Mouse (Mus musculus) heart, postnatal 10 days (tissue): ENCODE data around the gene Oas1f. TPM values are rescaled to one million over a fixed set of nuclear protein-coding genes. Genes with fewer than 3 reads are reported as not detected.
"Not testable (repeated sequence)": the region's sequence is repeated elsewhere in the genome, so short reads cannot be mapped to it uniquely, and the experiment has no call there.

ENCODE experiments used
- DNase-seq, 2 experiments: peaks; one replicate each; pipeline ENCODE4 v3.0.0; 2021
- intact Hi-C: fragments of 180-260 bp; cut with DNase I; formaldehyde crosslinking; loops from one replicate; pipeline ENCODE4 v1.15.1; 2025
- total RNA-seq, 2 experiments: library from RNA; stranded (reverse); gene quantifications; 2 replicates each; pipeline ENCODE4 v1.2.3; 2021

Oas1f gene
- total RNA-seq, 2 experiments from 2014 or later, result not detected

DNA sequence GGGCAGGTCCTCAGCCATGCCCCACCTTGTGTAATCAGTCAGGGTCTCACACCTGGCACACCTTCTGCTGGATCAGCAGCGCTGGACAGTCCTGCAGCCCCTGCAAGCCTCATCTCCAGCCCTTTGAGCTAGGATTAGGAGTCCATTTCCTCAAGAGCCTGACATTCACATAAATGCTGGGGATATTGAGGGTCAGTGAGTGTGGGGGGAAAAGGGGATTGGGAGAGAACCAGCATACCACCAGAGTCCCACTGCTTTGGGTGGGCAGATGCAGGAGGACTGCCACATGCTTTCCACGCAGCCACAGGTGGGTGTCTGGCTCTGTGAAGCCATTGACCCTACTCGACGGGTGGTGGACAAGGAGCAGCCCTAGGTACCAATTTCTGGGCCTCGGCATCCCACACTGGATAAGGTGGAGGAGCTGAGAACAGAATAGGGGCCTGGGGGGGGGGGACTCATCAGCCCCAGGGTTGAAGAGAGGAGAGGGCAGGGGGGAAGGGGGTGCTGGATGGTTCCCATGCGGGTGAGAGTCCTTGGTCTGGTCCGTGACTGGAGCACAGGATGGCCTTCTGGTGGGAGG is 22.4 kb downstream of the Oas1f start:
- intact Hi-C loops, result no loop called here

DNA sequence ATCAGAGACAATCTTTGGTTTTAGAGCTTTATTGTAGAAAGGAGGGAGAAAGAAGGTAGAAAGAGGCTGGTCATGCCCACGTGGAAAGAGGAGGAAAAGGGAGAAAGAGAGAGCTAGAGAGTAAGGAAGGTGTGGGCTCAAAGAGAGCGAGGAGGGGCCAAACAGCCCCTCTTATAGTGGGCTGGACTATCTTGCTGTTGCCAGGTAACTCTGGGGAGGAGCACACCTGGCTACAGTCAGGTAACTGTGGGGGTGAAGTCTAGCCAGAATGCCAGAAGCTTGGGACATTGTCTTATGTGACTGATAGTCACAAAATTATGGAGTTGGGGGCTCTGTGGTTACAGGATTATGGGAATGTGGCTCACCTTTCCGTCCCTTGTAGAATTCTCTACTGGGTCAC is 22.9 kb downstream of the Oas1f start:
- intact Hi-C loops, result no loop called here
- DNase-seq, result no peak

More for the DNA sequence above, 22.4 kb downstream of the Oas1f start:
- no peak for DNase-seq

DNA sequence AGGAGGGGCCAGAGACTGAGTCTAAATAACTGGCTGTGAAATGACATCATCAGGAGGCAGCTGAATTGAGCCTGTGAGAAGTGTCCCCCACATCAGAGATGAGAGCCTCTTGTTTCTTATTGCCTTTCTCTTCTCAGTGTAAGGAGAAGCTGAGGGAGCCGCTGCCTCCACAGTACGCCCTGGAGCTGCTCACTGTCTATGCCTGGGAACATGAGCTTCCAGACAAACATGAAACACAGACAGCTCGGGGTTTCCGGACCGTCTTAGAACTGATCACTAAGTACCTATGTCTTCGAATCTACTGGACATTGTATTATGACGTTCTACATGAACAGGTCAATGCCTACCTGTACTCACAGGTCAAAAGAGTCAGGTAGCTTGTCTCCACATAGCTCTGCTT is 23.6 kb downstream of the Oas1f start:
- intact Hi-C loops, result no loop called here

DNA sequence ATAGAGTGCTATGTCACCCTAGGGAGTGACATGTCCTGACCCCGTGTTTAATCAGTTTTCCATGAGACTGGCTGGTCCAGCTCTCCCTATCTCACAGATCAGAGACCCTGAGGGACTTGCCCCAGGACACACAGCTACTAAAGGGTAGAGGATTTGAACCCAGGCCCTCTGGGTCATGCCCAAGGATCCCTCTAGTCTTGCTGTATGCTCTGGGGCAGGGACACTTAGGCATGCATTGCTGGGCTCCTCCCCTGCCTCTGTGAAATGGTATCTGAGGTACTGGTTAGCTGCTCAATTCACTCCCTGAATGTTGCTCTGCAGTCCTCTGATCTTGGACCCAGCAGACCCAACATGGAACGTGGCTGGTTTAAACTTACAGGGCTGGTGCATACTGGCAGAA is 24.3 kb downstream of the Oas1f start:
- no peak for DNase-seq
- intact Hi-C loops, result no loop called here

More for the DNA sequence above, 23.6 kb downstream of the Oas1f start:
- no peak for DNase-seq

DNA sequence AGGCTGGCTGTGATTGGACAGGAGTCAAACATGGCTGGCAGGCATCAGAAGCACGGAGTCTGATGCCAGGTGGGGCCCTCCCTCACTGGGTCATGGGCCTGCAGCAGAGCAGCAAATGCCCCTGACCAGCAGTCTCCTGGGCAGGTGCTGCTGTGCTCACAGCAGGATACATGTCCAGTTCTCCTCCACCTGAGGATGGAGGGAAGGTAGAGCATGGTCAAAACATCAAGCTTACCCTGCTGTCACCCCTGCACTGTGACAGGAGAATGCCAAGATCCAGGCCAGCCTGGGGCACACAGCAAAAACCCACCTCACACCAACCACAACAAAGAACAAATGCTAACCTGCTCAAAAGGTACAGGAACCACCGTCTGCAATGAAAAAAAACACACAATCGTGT is 29.7 kb downstream of the Oas1f start:
- DNase-seq, intact Hi-C loops: not testable (repeated sequence)

DNA sequence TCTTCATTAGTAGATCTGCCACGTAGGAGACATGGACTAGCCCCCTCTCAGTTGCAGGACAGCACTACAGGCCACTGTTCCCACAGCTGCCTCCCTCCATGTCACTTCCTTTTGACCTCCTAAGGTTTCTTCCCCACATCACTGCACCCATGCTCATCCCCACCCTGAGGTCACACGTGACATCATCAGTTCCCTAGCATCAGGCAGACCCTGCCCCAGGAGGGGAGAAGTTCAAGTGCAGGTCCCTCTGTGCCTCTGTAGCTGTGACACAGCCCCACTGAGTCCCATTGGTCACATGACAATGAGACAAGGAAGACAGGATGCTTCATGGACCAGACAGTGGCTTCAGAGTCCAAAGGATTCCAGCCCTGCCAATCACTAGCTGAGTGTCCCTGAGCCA is 30.2 kb downstream of the Oas1f start:
- intact Hi-C loops, DNase-seq: not testable (repeated sequence)

DNA sequence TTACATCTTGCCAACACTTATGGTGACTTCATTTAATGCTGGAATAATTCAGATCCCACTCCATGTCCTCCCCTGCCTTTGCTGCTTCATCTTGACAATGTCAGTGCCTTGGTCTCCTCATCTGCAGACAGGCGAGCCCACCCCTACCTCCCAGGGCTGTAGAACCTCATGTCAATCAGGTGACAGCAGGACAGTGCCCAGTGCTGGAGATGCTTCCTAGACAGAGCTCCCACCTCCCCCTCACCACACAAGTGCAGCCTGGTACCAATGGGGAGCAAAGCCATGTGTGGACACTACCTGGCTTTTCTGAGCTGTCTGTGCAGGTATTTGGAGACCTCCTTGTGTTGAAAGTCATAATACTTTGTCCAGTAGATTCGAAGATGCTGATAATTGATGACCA is 31.6 kb downstream of the Oas1f start:
- DNase-seq, result not testable (repeated sequence)
- intact Hi-C loops, result loop anchor here (1.0 kb wide), 1 partner anchor 19 kb away; no protein-coding TSS in a partner anchor

DNA sequence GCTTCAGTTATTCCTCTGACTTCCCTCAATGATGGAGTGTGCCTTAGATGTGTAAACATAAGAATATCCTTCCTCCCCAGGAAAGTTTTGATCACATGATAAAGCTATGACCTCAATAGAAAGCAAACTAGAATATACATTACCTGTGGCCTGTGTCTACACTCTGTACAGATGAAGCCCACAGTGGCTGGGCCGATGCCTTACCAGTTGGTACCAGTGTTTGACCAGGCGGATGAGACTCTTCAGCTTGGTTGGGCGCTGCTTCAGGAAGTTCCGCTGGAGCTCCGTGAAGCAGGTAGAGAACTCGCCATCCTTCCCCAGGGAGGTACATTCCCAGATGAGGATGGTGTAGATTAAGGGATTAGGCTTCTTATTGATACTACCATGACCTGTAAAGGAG is 34.5 kb downstream of the Oas1f start:
- intact Hi-C loops, DNase-seq: not testable (repeated sequence)

DNA sequence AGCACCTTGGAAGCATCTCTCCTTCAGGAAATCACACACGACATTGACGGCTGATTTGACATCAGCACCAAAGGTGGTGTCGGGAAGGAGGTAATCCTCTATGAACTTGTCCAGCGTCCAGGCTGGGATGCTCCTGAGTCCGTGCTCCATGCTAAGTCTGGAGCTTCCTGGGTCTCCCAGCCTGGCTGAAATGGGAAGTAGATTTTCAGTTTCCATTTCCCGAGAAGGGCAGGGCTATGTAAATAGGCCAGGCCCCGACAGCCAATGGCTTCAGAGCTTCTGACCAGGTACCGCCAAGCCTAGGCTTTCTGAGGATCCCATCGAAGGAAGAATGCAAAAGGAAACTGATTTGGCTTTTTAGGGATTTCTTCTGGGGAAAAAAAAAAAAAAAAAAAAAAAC is 40.2 kb downstream of the Oas1f start, which contains the start of gene Oas1g:
Gene Oas1g, minus strand, starts transcription at position 201 of the 400 bp plus-strand sequence.
- DNase-seq, intact Hi-C loops: not testable (repeated sequence)

DNA sequence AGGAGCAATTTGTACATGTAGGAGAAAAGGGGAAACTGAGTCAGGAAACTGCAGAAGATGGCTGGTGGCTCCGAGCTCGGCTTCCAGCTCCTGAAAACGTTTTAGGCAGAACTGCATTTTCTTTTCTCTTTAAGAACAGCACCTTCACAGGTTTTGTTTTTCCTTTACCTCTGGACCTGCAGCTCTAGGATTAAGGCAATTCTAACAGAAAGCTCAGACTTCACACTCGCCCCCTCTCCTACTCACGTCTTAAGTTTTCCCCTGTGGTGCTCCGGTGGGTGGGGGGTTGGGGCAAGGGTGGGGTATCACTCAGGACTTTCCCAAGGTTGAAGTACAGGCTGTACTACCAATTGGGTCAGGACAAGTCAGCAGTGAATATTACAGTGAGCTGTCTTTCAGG is 40.7 kb downstream of the Oas1f start:
- intact Hi-C loops, result loop anchor here (2.0 kb wide), 1 partner anchor 15 kb away; no protein-coding TSS in a partner anchor
- DNase-seq, result no peak

DNA sequence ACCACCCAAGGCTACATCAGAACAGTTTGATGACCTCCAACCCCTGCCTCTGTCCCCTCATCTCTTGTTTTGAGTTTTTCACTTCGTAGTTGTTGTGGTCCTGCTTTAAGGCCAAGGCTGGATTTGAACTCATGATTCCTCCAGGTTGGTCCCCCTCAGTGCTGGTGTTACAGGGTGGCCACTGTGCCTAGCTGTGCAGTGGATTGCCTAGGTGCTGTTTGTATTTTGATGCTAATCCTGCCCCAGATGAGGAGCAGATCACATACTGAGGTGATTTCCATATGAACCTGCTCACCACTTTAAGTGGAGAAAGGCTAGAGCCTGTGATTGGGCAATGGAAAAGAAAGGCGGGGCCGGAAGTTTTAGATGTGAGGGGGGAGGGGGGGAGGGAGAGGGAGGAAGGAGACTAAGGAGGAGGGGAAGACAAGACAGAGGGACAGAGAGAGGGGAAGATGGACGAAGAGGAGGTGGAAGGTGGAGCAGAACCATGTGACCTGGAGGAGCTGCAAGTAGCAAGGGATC is 41.2 kb downstream of the Oas1f start:
- intact Hi-C loops, result loop anchor here (2.0 kb wide), 1 partner anchor 14 kb away; no protein-coding TSS in a partner anchor
- not testable (repeated sequence) for DNase-seq

DNA sequence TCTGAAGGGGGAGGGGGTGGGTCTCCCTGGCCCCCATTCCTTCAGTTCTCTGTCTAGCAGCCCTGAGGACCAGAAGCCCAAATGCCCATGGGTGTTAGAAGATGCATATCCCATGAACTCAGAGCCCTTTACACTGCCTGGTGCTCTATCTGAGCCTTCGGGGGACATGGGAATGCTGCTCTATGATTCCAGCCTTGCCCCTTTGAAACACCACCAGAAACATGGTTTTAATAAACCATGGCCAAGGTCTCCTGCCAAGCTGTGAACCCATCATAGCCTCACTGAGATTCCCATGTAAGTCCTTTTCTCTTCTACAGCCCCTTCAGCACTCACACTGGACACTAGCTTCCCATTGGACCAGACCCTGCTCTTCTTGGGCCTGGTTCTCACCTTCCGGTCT is 42.9 kb downstream of the Oas1f start:
- intact Hi-C loops, result no loop called here
- DNase-seq, result no peak

DNA sequence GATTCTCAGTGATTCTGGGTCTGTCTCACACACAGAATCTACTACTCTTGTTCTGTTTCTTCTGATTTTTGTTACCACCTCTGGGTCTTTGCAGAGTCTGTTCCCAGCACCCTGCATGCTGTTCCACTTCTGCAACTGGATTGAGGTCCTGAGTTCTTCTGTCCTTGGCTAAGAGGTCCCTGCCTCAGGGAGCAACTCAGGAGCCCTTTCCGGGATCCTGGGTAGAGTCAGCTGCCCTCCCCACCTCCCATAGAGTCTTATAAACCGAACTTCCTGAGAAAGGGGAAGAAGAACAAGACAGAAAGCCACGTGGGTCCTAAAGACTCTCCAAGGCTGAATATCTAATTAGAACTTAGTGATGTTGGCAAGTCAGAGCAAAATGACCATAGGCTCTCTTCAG is 43.8 kb downstream of the Oas1f start:
- intact Hi-C loops, result no loop called here
- no peak for DNase-seq

DNA sequence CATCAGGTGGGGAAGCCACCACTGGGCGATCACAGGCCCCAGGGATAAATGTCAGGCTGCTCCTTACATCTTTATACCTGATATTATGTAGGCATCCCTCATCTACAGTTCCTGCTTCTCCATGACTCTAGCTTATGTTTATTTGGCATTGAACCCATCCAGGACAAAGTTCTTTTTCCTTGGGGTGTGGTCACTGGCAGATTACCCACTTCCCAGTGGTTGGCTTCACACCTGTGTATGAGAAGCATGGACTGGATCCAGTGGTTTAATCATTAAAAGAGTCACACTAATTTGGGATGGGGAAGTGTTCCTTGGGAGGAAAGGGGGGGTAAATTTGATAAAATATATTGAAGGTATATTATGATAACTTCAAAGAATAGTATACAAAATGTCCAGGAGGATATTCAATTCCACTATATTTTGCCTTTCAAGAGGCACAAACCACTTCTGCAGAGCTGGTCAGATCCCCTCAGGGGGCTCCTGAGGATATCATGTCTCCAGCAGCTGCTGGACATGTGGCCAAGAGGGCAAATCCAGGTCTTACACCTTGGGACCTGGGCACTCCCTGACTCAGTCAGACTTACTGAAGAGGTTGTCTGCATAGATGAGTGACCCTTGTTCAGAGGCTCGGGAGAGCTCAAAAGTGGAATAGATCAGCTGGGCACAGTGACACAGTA is 44.5 kb downstream of the Oas1f start:
- intact Hi-C loops, DNase-seq: not testable (repeated sequence)

DNA sequence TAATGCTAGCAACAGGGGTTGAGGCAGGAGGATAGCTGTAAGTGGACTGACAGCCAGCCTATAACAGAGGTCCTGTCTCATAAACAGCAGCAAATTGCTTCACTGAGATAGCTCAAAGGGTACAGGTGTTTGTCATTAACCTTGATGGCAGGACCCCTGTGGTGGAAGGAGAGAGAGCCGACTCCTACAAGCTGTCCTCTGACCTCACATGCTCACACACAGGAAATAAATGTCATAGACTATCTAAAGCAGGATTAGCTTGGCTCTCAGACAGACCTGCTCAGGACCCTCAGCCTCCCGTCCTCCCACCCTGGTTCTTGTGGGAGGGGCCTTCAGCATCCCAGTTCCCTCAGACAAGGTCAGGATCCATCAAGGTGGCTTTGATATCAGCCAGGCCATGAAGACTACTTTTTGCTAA is 45.1 kb downstream of the Oas1f start:
- no peak for DNase-seq
- intact Hi-C loops, result no loop called here

DNA sequence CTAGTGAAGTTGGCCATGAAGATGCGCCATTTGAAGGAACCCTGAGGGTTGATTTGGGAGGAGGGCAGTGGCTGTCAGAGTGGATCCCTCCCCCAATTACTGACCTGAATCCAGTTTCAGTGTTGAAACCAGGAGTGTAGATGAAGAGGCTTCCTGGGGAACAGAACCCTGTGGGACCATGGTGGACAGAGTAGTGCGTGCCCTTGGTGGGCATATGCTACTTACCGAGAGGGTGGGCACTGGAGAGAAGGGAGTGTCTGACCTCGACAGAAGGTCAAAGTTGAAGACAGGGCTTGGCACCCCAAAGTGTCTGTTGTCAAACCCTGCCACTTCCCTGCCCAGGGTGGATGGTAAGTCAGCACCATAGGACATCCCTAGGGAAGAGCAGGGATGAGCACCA is 46.7 kb downstream of the Oas1f start:
- DNase-seq, intact Hi-C loops: not testable (repeated sequence)

DNA sequence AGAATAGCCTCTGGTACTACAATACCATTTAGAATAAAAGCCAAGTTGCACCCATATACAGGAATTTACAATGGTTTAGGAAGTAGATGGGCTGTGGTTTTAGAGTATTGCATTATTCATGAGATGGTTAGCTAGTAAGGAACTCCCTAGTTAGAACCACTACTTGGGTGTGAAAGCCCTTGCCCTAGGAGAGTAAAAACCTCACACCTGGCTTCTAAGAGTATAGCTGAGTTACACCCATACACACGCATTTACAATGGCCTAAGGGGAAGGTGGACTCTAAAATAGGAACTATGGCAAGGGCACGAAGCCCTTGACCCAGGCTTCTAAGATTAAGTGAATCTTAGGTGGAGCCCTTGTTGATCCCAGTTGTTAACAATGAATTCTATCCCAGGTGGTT is 47.5 kb downstream of the Oas1f start:
- intact Hi-C loops, DNase-seq: not testable (repeated sequence)

DNA sequence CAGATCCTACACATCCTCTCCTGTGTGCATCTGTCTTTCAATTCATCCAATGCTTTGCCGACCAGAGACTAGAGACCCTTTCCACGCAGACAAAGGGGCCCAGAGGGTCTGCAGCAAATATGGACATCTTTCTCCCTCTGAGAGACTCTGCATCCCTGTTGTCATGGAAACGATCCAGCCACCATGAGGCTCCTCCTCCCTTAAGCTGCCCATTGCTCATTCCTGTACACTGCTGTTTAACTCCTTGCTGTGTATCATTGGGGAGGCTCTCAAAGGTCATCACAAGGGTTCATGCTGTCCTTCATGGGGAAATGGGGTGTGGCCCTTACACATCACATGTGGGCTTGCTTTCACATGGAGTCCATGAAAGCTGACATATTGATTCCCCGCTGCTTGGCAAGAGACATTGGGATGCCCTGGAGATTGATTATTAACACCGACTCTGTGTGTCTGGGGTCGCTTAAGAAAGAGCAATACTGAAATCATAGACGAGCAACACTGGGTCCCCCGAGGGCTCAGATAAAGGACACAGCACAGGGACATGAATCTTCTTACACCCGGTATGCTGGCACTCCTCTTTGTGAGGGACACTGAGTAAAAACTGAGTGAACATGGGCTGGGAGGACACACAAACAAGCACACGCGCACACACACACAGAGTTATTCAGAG is 48.2 kb downstream of the Oas1f start:
- no peak for DNase-seq
- intact Hi-C loops, result no loop called here

DNA sequence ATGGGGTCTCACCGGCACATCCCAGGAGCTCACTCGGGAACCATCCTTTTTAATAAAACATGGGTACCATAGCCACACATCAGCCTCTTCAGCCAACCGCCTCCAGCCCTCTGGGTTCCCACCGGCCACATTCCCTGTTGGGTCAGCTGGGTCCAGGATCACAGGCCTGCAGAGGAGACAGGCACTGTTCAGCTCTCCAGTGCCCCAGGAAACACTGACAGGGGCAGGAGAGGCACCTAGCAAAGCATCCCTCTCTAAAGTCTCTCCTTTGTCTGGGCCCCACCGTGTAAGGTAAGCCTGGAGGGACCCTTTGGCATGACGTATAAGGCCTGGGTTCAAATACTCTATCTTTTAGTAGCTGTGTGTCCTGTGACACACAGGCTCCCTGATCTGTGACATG is 51.1 kb downstream of the Oas1f start:
- DNase-seq, result no peak
- intact Hi-C loops, result loop anchor here (1.0 kb wide), 1 partner anchor 19 kb away; no protein-coding TSS in a partner anchor

DNA sequence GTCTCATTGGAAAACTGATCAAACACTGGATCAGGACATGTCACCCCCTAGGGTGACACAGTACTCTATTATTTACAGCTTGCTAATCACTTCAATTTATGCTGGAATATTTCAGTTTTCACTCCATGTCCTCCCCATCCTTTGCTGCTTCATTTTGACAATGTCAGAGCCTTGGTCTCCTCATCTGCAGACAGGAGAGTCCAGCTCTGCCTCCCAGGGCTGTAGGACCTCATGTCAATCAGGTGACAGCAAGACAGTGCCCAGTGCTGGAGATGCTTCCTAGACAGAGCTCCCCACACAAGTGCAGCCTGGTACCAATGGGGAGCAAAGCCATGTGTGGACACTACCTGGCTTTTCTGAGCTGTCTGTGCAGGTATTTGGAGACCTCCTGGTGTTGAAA is 51.6 kb downstream of the Oas1f start:
- no peak for DNase-seq
- intact Hi-C loops, result loop anchor here (1.0 kb wide), 1 partner anchor 19 kb away; no protein-coding TSS in a partner anchor

DNA sequence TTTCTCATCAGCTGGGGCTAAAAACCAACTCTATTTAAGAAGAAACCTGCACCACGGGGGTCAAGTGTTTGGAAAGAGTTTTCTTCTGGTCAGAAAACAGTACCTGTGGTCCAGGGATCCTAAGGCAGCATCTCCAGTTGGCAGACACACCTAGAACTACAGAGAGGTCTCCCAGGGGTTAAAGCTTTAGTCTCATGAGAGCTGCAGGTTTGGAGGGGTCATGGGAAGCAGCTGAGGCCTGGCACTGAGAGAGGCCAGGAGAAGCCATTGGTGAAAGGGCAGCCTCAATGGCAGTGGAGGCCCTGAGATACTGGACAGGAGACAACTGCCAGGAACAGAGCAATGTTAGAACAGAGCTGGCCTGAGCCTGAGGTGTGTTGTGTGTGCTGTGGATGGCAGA is 53.5 kb downstream of the Oas1f start:
- intact Hi-C loops, result no loop called here
- no peak for DNase-seq
